Mouse (Mus musculus): ENCODE data around the gene Sdccag8. TPM values are rescaled to one million over a fixed set of nuclear protein-coding genes. Genes with fewer than 3 reads are reported as not detected.

The Sdccag8 gene
- polyA plus RNA-seq, 1 experiment = 7.5 TPM

DNA sequence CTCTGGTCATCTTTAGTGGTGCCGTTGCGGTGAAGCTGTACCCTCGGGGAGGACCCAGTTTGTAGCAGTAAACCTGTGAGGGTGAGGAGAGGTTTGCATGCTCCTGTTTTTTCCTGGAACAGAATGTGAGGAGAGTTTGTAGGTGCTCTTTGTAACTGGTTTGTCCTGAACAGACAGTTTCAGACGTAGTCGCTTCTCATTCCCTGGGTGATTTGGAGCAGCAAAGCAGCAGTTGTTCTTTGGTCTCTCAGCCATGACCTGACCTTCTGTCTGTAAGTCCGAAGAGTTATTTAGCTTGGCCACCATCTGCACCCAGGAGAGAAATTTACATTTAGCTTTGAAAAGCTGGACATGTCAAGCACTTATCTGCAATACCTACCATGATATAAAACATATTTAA lies 65.2 kb downstream of the Sdccag8 start:
- Histone ChIP-seq H3K4me1 (ENCODE audit: control insufficient read depth, insufficient read depth, insufficient read length, low read length) (no peaks in the 10 kb centered on the region), H3K4me3 (ENCODE audit: insufficient read depth, low read depth, low read length) (no peak overlapping the region), H3K27ac (replicated peaks; ENCODE audit: low read depth, low read length) (no peak overlapping the region)

DNA sequence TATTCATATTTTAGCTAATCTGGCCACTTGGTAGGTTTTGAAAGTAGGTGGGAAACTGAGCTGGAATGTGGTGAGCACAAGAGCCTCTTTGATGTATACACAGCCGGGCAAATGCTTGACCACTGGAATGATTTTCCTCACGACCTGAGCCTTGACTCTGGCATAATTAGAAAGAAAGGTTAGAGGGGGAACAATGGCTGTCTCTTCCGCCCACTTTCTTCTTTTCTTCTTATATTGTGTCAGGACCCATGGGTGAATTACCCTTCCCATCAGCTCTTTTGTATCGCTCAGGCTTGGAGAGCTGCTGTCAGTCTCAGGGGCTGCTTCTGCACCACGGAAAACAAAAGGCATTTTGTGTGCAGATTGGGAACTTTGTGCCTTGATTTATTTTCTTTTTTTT lies 65.6 kb downstream of the Sdccag8 start:
- H3K4me3 ChIP-seq (ENCODE audit: insufficient read depth, low read depth, low read length) = no peak overlapping the region
- H3K4me1 ChIP-seq (ENCODE audit: control insufficient read depth, insufficient read depth, insufficient read length, low read length) = no peaks in the 10 kb centered on the region
- no peak overlapping the region for H3K27ac ChIP-seq (replicated peaks; ENCODE audit: low read depth, low read length)

DNA sequence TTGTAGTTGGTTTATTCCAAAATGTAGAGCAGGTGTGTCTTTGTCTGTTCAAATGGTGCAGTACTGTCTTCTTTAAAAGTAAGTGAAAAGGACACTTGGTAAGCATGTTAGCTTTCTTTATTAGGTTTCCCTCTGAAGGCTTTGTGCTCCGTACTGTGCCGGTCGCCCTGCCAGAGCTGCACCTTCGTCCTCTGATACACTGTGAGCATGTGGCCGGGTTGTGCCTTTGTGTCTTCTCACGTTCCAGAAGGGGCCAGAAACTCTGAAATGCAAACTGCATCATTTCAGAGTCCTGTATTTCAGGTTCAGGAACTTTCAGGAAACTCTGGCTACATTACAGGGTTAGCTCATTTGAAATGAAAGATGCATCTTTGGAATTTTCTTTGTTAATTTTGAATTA lies 66.5 kb downstream of the Sdccag8 start:
- Histone ChIP-seq H3K27ac (replicated peaks; ENCODE audit: low read depth, low read length) (no peak overlapping the region), H3K4me1 (ENCODE audit: control insufficient read depth, insufficient read depth, insufficient read length, low read length) (no peaks in the 10 kb centered on the region), H3K4me3 (ENCODE audit: insufficient read depth, low read depth, low read length) (no peak overlapping the region)

DNA sequence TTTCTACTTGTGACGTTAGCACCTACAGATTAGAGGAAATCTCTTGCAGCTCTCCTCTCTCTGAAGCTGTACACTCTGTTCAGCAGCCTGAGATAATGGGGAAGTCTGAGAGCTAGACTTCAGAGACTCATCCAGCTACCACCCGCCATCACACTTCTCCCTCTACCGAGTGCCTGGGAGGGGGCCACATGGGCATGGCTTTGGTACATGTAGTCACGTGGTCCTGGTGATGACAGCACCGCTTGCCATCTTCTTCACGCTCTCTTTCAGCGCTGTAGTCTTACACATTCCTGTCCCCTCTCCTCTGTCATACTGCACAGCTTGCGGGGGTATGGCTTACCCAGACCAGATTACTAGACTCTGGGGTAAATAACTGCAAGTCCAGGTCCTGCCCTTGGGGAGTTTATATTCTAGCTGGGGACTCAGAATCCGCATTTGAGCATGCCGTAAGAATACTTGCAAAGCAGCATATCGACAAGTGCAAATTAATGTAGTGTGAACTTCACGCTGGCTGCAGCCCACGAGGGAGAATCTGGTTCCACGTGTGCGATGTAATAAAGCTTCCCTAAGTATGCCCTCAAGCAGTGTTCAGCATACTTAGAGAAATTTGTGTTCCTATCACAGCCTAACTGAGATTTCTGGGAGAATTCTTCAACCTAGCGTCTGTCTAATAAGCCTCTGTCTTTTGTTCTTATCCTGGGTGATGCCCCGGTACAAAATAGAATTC lies 70.9 kb downstream of the Sdccag8 start:
- Histone ChIP-seq H3K4me3 (ENCODE audit: insufficient read depth, low read depth, low read length) (no peak overlapping the region), H3K4me1 (ENCODE audit: control insufficient read depth, insufficient read depth, insufficient read length, low read length) (no peaks in the 10 kb centered on the region), H3K27ac (replicated peaks; ENCODE audit: low read depth, low read length) (no peak overlapping the region)

DNA sequence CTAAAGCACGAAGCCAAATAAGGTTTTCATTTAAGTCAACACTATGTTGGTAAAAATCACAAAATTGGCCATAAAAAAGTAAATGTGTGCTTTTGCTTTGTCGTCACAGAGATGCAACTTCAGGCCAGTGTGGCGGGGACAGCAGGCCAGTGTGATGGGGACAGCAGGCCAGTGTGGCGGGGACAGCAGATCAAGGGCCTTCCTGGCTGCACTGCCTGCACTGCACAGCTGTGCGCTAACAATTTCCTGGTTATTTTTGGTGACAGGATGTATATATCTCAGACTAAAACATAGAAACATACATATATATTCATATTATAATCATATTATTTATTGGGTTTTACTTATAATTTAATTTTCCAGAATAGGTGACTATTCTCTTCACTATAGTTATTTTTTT lies 71.5 kb downstream of the Sdccag8 start:
- Histone ChIP-seq H3K27ac (replicated peaks; ENCODE audit: low read depth, low read length) (no peak overlapping the region), H3K4me1 (ENCODE audit: control insufficient read depth, insufficient read depth, insufficient read length, low read length) (no peaks in the 10 kb centered on the region), H3K4me3 (ENCODE audit: insufficient read depth, low read depth, low read length) (no peak overlapping the region)

DNA sequence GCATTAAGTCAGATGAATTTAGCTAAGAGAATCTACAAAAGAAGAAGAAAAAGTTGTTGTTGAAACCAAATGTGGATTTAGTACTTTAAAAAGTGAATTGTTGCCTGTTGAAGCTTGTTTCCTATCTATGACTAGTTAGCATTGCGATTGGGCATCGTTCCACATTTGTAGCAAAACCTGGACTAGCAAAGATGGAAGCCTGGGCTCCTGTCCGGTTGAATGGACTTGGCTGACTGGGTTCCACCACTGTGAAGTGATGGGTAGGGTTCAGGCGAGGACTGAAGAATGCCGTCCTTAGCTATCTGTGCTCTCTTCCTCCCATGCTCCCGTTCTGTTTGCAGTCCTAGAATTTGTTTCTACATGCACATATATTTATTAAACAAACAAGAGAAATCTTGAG lies 89.3 kb downstream of the Sdccag8 start:
- Histone ChIP-seq H3K27ac (replicated peaks; ENCODE audit: low read depth, low read length) (no peak overlapping the region), H3K4me1 (ENCODE audit: control insufficient read depth, insufficient read depth, insufficient read length, low read length) (no peaks in the 10 kb centered on the region), H3K4me3 (ENCODE audit: insufficient read depth, low read depth, low read length) (no peak overlapping the region)

DNA sequence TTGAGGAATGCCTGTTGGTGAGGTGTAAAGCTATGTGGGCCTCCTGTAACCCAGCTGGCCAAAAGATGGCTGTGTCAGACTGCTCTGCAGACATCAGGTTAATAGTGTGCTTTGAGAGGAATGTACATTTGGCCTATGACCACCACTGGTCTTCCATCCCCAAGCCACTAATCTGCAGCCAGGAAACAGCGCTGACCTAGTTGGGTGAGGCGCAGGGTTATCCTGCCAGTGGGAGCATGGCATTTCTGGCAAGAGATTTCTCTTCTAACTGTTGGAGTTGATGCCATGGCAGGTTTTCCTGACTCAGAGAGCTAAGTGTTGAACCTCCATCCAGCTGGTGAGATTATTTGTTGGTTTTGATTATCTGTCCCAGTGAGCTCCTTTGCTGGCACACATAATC lies 101.5 kb downstream of the Sdccag8 start:
- Histone ChIP-seq H3K4me3 (ENCODE audit: insufficient read depth, low read depth, low read length) (no peak overlapping the region), H3K27ac (replicated peaks; ENCODE audit: low read depth, low read length) (no peak overlapping the region), H3K4me1 (ENCODE audit: control insufficient read depth, insufficient read depth, insufficient read length, low read length) (no peaks in the 10 kb centered on the region)

DNA sequence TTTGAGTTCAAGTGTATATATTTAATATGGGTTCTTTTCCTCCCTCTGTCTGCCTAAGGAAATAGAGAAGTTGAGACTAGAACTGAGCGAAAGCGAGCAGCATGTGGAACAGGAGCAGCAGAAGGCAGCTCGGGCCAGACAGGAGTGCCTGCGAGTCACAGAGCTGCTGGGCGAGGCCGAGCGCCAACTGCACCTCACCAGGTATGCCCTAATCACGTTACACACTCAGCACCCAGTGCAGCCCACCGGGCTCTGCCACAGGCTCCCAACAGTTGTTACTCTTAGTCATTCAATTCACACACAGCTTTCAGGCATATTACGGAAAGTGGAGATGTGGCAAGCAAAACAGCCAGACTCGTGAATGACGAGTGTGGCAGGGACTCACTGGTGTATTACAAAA lies 105.0 kb downstream of the Sdccag8 start:
- Histone ChIP-seq H3K4me1 (ENCODE audit: control insufficient read depth, insufficient read depth, insufficient read length, low read length) (no peaks in the 10 kb centered on the region), H3K4me3 (ENCODE audit: insufficient read depth, low read depth, low read length) (no peak overlapping the region), H3K27ac (replicated peaks; ENCODE audit: low read depth, low read length) (no peak overlapping the region)

DNA sequence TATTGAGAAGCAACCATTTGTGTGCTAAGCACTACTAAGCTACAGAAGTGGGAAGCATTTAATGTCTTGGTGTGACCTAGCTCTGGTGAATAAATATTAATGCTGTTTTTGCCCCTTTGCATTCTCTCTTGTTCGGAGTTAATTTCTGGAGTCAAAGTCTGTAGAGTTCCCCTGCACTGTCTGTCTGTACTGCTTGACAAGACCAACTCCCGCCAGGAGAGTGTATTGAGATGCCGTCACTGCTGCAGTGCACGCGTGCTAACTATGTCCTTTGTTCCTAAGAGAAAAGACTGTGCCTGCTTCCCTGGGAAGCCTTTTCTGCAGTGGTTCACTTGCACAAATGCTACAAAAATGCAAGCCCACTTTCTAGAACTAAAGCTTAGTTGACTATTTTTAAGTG lies 108.4 kb downstream of the Sdccag8 start:
- no peak overlapping the region for H3K4me3 ChIP-seq (ENCODE audit: insufficient read depth, low read depth, low read length)
- H3K27ac ChIP-seq (replicated peaks; ENCODE audit: low read depth, low read length) = no peak overlapping the region
- H3K4me1 ChIP-seq (ENCODE audit: control insufficient read depth, insufficient read depth, insufficient read length, low read length) = no peaks in the 10 kb centered on the region

DNA sequence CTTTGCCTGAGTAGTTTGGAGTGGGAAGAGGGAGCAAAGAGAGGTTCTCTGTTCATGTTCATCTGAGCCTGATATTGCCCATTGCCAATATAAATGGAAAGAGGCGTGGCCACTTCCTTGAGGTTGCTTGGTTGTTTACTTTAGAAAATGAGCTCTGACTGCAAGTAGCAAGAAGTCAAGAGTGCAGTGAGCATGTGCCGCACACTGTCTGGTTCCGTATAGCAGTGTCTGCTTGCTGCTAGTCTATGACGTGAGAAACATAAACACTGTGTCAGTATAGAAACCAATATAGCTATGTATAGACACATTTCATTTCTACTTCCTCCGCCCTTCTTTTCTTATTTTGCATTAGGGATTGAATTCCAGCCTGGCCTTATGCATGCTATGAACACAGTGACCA lies 111.5 kb downstream of the Sdccag8 start:
- Histone ChIP-seq H3K4me3 (ENCODE audit: insufficient read depth, low read depth, low read length) (no peak overlapping the region), H3K27ac (replicated peaks; ENCODE audit: low read depth, low read length) (no peak overlapping the region), H3K4me1 (ENCODE audit: control insufficient read depth, insufficient read depth, insufficient read length, low read length) (no peaks in the 10 kb centered on the region)

DNA sequence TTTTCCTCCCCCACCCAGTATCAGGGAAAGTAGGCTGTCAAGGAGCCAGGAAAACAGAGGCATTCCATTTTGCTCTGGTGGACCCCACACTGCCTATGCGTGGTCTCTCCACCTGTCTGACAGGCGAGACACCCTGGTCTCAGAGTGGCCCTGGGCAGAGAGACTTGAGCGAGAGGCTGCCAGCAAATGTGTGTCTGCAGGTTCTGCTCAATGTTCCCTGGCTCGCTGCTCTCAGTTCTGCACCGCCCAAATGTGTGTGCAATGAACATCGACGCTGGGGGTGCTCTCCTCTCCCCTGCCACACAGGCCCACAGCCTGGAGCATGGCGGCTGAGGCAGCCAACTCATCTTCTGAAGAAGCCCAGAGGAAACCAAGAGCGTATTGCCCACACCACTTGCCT lies 112.9 kb downstream of the Sdccag8 start:
- H3K4me1 ChIP-seq (ENCODE audit: control insufficient read depth, insufficient read depth, insufficient read length, low read length) = no peaks in the 10 kb centered on the region
- no peak overlapping the region for H3K4me3 ChIP-seq (ENCODE audit: insufficient read depth, low read depth, low read length)

DNA sequence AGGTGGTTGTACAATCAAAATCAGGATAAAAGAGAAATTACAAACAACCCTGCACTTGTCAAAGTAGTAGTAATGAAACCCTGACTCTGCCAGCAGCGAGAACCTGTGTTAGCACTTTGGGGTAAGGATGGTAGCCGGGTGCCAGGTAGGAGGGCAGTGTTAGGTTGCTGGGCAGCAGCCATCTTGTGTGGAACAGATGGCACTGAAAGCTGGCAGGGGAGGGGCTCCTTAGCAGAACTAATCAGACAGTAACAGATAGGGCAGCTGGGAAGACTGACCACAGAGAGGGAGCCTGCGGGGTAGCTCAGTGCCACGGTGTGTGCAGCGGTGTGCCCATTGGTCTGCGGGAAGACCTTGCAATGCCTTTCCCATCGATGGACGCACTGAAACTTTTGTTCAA lies 115.2 kb downstream of the Sdccag8 start:
- no peak overlapping the region for H3K27ac ChIP-seq (replicated peaks; ENCODE audit: low read depth, low read length)
- no peak overlapping the region for H3K4me3 ChIP-seq (ENCODE audit: insufficient read depth, low read depth, low read length)
- H3K4me1 ChIP-seq (ENCODE audit: control insufficient read depth, insufficient read depth, insufficient read length, low read length) = no peaks in the 10 kb centered on the region

More for the DNA sequence above, 112.9 kb downstream of the Sdccag8 start:
- H3K27ac ChIP-seq (replicated peaks; ENCODE audit: low read depth, low read length) = no peak overlapping the region

DNA sequence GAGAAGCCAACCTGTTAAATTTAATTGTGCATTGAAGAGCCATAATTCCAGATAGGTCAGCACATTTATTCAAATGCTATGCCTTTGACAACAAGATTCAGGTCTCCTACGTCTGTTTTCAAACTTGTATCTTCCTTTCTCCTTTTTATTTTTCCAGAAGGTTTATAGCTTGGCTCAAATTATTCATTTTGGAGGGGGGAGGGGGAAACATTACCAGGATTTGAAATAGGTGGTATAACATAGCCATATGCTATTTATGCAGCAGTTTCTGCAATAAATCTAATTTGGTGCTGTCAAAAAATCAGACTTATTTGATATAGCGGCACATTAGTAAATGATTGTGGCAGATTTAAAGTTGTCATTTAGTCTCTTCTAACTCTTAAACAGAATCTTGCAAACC lies 116.1 kb downstream of the Sdccag8 start:
- no peaks in the 10 kb centered on the region for H3K4me1 ChIP-seq (ENCODE audit: control insufficient read depth, insufficient read depth, insufficient read length, low read length)
- no peak overlapping the region for H3K27ac ChIP-seq (replicated peaks; ENCODE audit: low read depth, low read length)
- no peak overlapping the region for H3K4me3 ChIP-seq (ENCODE audit: insufficient read depth, low read depth, low read length)

DNA sequence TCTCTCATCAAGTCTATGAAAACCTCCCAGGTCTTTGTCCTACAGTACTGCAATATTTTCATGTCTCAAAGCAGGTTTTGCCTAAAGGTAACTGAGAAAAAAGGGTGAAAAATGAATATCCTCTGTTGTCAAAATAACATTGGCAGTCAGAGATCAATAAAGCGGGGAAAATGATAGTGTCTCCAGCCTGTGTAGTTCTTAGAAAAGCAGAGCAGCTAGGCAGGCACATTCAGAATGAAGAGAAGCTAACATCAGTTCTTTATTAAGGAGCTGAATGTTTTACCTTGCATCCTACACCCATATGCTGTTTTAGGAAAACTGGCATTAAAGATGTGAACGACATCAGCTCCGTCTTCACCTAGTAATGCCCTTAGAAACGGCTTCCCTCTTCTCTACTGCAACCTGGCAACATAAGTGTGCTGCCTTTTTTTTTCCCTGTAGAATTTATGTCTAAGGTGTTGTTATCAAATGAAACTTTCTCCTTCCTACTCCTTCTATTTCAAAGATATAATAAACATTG lies 116.6 kb downstream of the Sdccag8 start:
- Histone ChIP-seq H3K27ac (replicated peaks; ENCODE audit: low read depth, low read length) (no peak overlapping the region), H3K4me3 (ENCODE audit: insufficient read depth, low read depth, low read length) (no peak overlapping the region), H3K4me1 (ENCODE audit: control insufficient read depth, insufficient read depth, insufficient read length, low read length) (no peaks in the 10 kb centered on the region)

DNA sequence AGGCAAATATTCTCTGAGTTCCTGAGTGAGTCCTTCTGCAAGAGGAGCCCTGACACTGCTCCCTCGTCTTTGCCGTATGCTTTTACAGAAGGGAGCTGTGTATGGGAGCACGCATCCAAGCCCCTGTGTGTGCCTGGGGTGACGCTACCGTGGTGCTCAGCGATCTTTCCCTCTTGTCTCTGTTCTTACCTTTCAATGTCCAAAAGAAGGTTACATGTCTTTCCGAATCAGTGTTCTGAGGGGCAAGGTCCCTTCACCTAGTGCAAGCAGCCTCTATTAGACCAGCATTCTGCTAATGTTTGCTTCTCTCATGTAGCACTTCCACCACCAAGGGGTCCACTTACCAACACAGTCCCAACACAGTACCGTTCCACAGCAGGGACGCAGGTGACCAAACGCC lies 117.1 kb downstream of the Sdccag8 start:
- Histone ChIP-seq H3K4me1 (ENCODE audit: control insufficient read depth, insufficient read depth, insufficient read length, low read length) (no peaks in the 10 kb centered on the region), H3K27ac (replicated peaks; ENCODE audit: low read depth, low read length) (no peak overlapping the region), H3K4me3 (ENCODE audit: insufficient read depth, low read depth, low read length) (no peak overlapping the region)

DNA sequence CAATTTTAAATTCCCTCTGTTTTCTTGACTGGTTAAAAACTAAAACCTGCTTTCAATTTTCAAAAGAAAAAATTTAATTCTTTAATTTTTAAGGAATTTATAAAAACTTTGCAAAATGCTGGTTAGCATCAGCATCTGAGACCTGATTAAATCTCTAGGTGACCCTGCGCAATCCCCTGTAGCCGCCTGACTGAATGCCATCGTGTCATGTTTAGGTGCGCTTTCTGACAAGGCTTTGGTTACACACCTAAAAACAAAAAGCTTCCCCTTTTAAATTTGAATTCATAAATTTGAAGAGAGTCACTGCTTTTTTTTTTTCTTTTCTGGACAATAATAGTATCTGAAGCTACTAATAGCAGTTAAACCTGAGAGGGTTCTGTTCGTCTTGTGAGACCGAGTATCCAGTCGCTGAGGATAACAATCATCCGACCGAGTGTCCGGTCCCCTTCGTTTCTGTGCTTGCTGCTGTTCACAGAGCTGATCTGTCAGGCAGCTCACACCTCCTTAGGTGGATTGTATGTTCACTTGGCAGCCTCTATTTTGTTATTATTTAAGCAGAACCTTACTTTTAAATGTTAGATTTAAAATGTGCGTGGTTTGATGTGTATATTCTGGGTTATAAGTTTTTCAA lies 118.0 kb downstream of the Sdccag8 start:
- Histone ChIP-seq H3K4me3 (ENCODE audit: insufficient read depth, low read depth, low read length) (no peak overlapping the region), H3K27ac (replicated peaks; ENCODE audit: low read depth, low read length) (no peak overlapping the region), H3K4me1 (ENCODE audit: control insufficient read depth, insufficient read depth, insufficient read length, low read length) (no peaks in the 10 kb centered on the region)

All from brown adipose tissue, adult 24 weeks (tissue).